Mouse (Mus musculus) thymus, adult 2 months (tissue): ENCODE measurements around the gene Gorasp2. TPM values are rescaled to one million over a fixed set of nuclear protein-coding genes. Genes with fewer than 3 reads are reported as not detected.

ENCODE experiments used
- DNase-seq: peaks from one replicate; pipeline ENCODE4 v3.0.0; 2021
- H3K27ac ChIP-seq: fragments of 200-500 bp; 2 replicates; pipeline ENCODE4 v1.5.1; 2012; ENCODE audit warnings: low read length, control low read depth; ENCODE audit not compliant: control insufficient read depth, insufficient read depth
- H3K27me3 ChIP-seq: fragments of 200-500 bp; 2 replicates; pipeline ENCODE4 v1.6.1; 2012; ENCODE audit warnings: mild to moderate bottlenecking, low read length, moderate library complexity, mixed read lengths; ENCODE audit not compliant: control insufficient read depth, insufficient read depth
- H3K36me3 ChIP-seq: fragments of 200-500 bp; 2 replicates; pipeline ENCODE4 v1.6.1; 2012; ENCODE audit warnings: mild to moderate bottlenecking, low read length, moderate library complexity; ENCODE audit not compliant: control insufficient read depth, insufficient read depth
- H3K4me1 ChIP-seq: fragments of 200-500 bp; replicated peaks from 2 replicates; pipeline ENCODE4 v1.6.1; 2012; ENCODE audit warnings: low read length; ENCODE audit not compliant: control insufficient read depth, insufficient read depth
- H3K4me3 ChIP-seq: fragments of 200-500 bp; 2 replicates; pipeline ENCODE4 v1.5.1; 2012; ENCODE audit warnings: mild to moderate bottlenecking, low read length, control low read depth, moderate library complexity; ENCODE audit not compliant: control insufficient read depth, insufficient read depth
- CTCF ChIP-seq: fragments of 200-500 bp; IDR thresholded peaks from 2 replicates; pipeline ENCODE4 v1.5.1; 2012; ENCODE audit warnings: mild to moderate bottlenecking, control low read depth, low read length, moderate library complexity, borderline replicate concordance; ENCODE audit not compliant: control insufficient read depth, poor library complexity, insufficient read depth; ENCODE audit errors: extremely low read depth
- POLR2A ChIP-seq: fragments of 200-500 bp; IDR thresholded peaks from 2 replicates; pipeline ENCODE4 v1.6.1; 2012; ENCODE audit warnings: mild to moderate bottlenecking, low read length, control low read depth, moderate library complexity; ENCODE audit not compliant: control insufficient read depth, poor library complexity, insufficient read depth; ENCODE audit errors: extremely low read depth
- WGBS: fragments of 180-500 bp; shearing (Covaris S2); methylation state at CpG from one replicate; pipeline ENCODE4 v1.1.7; 2018; 5-methylcytosine and 5-hydroxymethylcytosine counted together
- polyA plus RNA-seq: library from polyadenylated mRNA; depleted of rRNA; stranded (reverse); fragments of >200 nt; gene quantifications from 2 replicates; pipeline ENCODE4 v1.2.3, GENCODE M21; 2012

The Gorasp2 gene
- polyA plus RNA-seq, 1 experiment = 106 TPM

GRCm38 (mm10) chr2:70649471-70649870, 11.9 kb upstream of the Gorasp2 start:
- no peaks in the 10 kb centered on the region for H3K4me1 ChIP-seq
- DNase-seq = no peak
- no peak overlapping the region for H3K4me3 ChIP-seq
- no peak for TF ChIP-seq CTCF
- no peak for TF ChIP-seq POLR2A
- no peaks in the 10 kb centered on the region for H3K36me3 ChIP-seq
- H3K27me3 ChIP-seq = no peaks in the 10 kb centered on the region
- 98% methylated on average over 4 of the region's 4 CpGs for WGBS
- H3K27ac ChIP-seq = no peak overlapping the region

- 72% methylated on average over 6 of the region's 6 CpGs for WGBS
- no peak for TF ChIP-seq POLR2A
- no peak for TF ChIP-seq CTCF
- Histone ChIP-seq H3K4me3 (no peak overlapping the region), H3K4me1 (no peaks in the 10 kb centered on the region; the same call in 1 of the 2 replicates), H3K27ac (no peak overlapping the region), H3K36me3 (no peaks in the 10 kb centered on the region), H3K27me3 (no peaks in the 10 kb centered on the region)
- DNase-seq = no peak
These were observed 9.6 kb upstream of the Gorasp2 start for GRCm38 (mm10) chr2:70651820-70652219.

- H3K36me3 ChIP-seq = no peaks in the 10 kb centered on the region
- no peak overlapping the region for H3K27ac ChIP-seq
- H3K4me3 ChIP-seq = no peak overlapping the region
- H3K27me3 ChIP-seq = no peaks in the 10 kb centered on the region; the same call in 1 of the 2 replicates
- DNase-seq = no peak
- 77% methylated on average over 7 of the region's 7 CpGs for WGBS
- H3K4me1 ChIP-seq = peaks cover under 1% of the 10 kb centered on the region; the same call in 1 of the 2 replicates
- TF ChIP-seq POLR2A = no peak
- no peak for TF ChIP-seq CTCF
These were observed 4.3 kb upstream of the Gorasp2 start for GRCm38 (mm10) chr2:70657083-70657482.

- H3K36me3 ChIP-seq = no peaks in the 10 kb centered on the region
- WGBS = under 1% methylated on average over 54 of the region's 54 CpGs
- H3K4me1 ChIP-seq = peaks cover 2% of the 10 kb centered on the region; the same call in 1 of the 2 replicates
- H3K4me3 ChIP-seq = peak within 1 kb of the TSS; percentile 79
- no peaks in the 10 kb centered on the region; the same call in 1 of the 2 replicates for H3K27me3 ChIP-seq
- TF ChIP-seq CTCF (no peak), POLR2A (no peak)
- H3K27ac ChIP-seq = peak within 1 kb of the TSS; percentile 28
- peak; percentile 20 for DNase-seq
These were observed 529 bp downstream of the Gorasp2 start, which contains the start of gene Gm26558 for GRCm38 (mm10) chr2:70661715-70662495. Gm26558 (minus strand) TSS chr2:70662108.

- Histone ChIP-seq H3K27me3 (no peaks in the 10 kb centered on the region), H3K36me3 (no peaks in the 10 kb centered on the region), H3K4me3 (no peak overlapping the region), H3K4me1 (peaks cover 2% of the 10 kb centered on the region; the same call in 1 of the 2 replicates), H3K27ac (no peak overlapping the region)
- TF ChIP-seq POLR2A = no peak
- no peak for TF ChIP-seq CTCF
- peak; percentile 26 for DNase-seq
- 62% methylated on average over 5 of the region's 5 CpGs for WGBS
These were observed 2.4 kb downstream of the Gorasp2 start for GRCm38 (mm10) chr2:70663764-70664163.

- peaks cover 2% of the 10 kb centered on the region; the same call in 1 of the 2 replicates for H3K4me1 ChIP-seq
- H3K27ac ChIP-seq = no peak overlapping the region
- no peak overlapping the region for H3K4me3 ChIP-seq
- no peak for DNase-seq
- TF ChIP-seq POLR2A (no peak), CTCF (no peak)
- H3K36me3 ChIP-seq = no peaks in the 10 kb centered on the region
- no peaks in the 10 kb centered on the region for H3K27me3 ChIP-seq
- WGBS = 97% methylated on average over 7 of the region's 7 CpGs
These were observed 5.6 kb downstream of the Gorasp2 start for GRCm38 (mm10) chr2:70667016-70667415.

- DNase-seq = no peak
- no peak overlapping the region for H3K4me3 ChIP-seq
- H3K27me3 ChIP-seq = no peaks in the 10 kb centered on the region
- no peaks in the 10 kb centered on the region for H3K36me3 ChIP-seq
- H3K27ac ChIP-seq = no peak overlapping the region
- WGBS = 80% methylated on average over 2 of the region's 2 CpGs
- no peaks in the 10 kb centered on the region for H3K4me1 ChIP-seq
- TF ChIP-seq POLR2A (no peak), CTCF (no peak)
These were observed 7.9 kb downstream of the Gorasp2 start for GRCm38 (mm10) chr2:70669241-70669640.
